Mouse (Mus musculus) heart, postnatal 25 days (tissue): ENCODE results near the gene Gm4969. TPM values are rescaled to one million over a fixed set of nuclear protein-coding genes. Genes with fewer than 3 reads are reported as not detected.
"Not testable (repeated sequence)": the region's sequence is repeated elsewhere in the genome, so short reads cannot be mapped to it uniquely, and the experiment has no call there.

Experiments used
- DNase-seq: peaks from one replicate; pipeline ENCODE4 v3.0.0; 2022; ENCODE audit warnings: low spot score
- intact Hi-C: fragments of 180-260 bp; cut with DNase I; formaldehyde crosslinking; loops from one replicate; pipeline ENCODE4 v1.15.1; 2025
- total RNA-seq, 2 experiments: library from RNA; stranded (reverse); gene quantifications; 2 replicates each; pipeline ENCODE4 v1.2.3; 2021

The Gm4969 gene
- total RNA-seq, 2 experiments from 2014 or later = not detected

GRCm38 (mm10) chr7:19076586-19076991, 41.6 kb downstream of the Gm4969 start:
- intact Hi-C loops = no loop called here
- no peak for DNase-seq

GRCm38 (mm10) chr7:19075723-19076585, 42.2 kb downstream of the Gm4969 start, which contains the start of gene Dmwd:
Gene Dmwd, plus strand, starts transcription at chr7:19076227.
- peak; percentile 93 for DNase-seq
- intact Hi-C loops = loop anchor here (2.0 kb wide), 1 partner anchor 13 kb away; no protein-coding TSS in a partner anchor

- intact Hi-C loops = loop anchor here (2.0 kb wide), 1 partner anchor 14 kb away; no protein-coding TSS in a partner anchor
- no peak for DNase-seq
These were observed 42.9 kb downstream of the Gm4969 start for GRCm38 (mm10) chr7:19075231-19075630.

- no peak for DNase-seq
- intact Hi-C loops = loop anchor here (2.0 kb wide), 1 partner anchor 14 kb away; no protein-coding TSS in a partner anchor
These were observed 43.7 kb downstream of the Gm4969 start for GRCm38 (mm10) chr7:19074494-19074893.

GRCm38 (mm10) chr7:19073504-19073903, 44.7 kb downstream of the Gm4969 start:
- no peak for DNase-seq
- intact Hi-C loops = no loop called here

- intact Hi-C loops = loop anchor here (2.0 kb wide), 1 partner anchor 48 kb away; the partner anchor contains the start of genes Fbxo46 and Gm4969
- DNase-seq = not testable (repeated sequence)
These were observed 47.1 kb downstream of the Gm4969 start for GRCm38 (mm10) chr7:19071024-19071423.

- intact Hi-C loops = loop anchor here (1.0 kb wide), 1 partner anchor 24 kb away; no protein-coding TSS in a partner anchor
- no peak for DNase-seq
These were observed 48.7 kb downstream of the Gm4969 start for GRCm38 (mm10) chr7:19069500-19069899.

- intact Hi-C loops = loop anchor here (1.0 kb wide), 1 partner anchor 25 kb away; no protein-coding TSS in a partner anchor
- no peak for DNase-seq
These were observed 49.5 kb downstream of the Gm4969 start for GRCm38 (mm10) chr7:19068707-19069106.

- intact Hi-C loops = no loop called here
- DNase-seq = no peak
These were observed 50.2 kb downstream of the Gm4969 start for GRCm38 (mm10) chr7:19067935-19068334.

- DNase-seq = no peak
- intact Hi-C loops = no loop called here
These were observed 51.1 kb downstream of the Gm4969 start for GRCm38 (mm10) chr7:19067063-19067462.

GRCm38 (mm10) chr7:19065896-19066295, 52.3 kb downstream of the Gm4969 start:
- DNase-seq = no peak
- intact Hi-C loops = no loop called here

- intact Hi-C loops = no loop called here
- DNase-seq = no peak
These were observed 60.8 kb downstream of the Gm4969 start for GRCm38 (mm10) chr7:19057405-19057804.

GRCm38 (mm10) chr7:19055108-19055507, 63.1 kb downstream of the Gm4969 start:
- no peak for DNase-seq
- intact Hi-C loops = no loop called here

GRCm38 (mm10) chr7:19054777-19055076, 63.4 kb downstream of the Gm4969 start:
- DNase-seq = no peak
- intact Hi-C loops = no loop called here

- no peak for DNase-seq
- intact Hi-C loops = no loop called here
These were observed 64.0 kb downstream of the Gm4969 start, which contains the start of gene Rsph6a for GRCm38 (mm10) chr7:19054047-19054776. Gene Rsph6a, plus strand, starts transcription at chr7:19054690.

GRCm38 (mm10) chr7:19053136-19053532, 65.0 kb downstream of the Gm4969 start:
- intact Hi-C loops = no loop called here
- no peak for DNase-seq

- no peak for DNase-seq
- intact Hi-C loops = no loop called here
These were observed 65.6 kb downstream of the Gm4969 start for GRCm38 (mm10) chr7:19052345-19053135.

GRCm38 (mm10) chr7:19051161-19051560, 67.0 kb downstream of the Gm4969 start:
- DNase-seq = no peak
- intact Hi-C loops = no loop called here

- DNase-seq = no peak
- intact Hi-C loops = no loop called here
These were observed 68.0 kb downstream of the Gm4969 start for GRCm38 (mm10) chr7:19050172-19050571.

- DNase-seq = no peak
- intact Hi-C loops = no loop called here
These were observed 68.9 kb downstream of the Gm4969 start for GRCm38 (mm10) chr7:19049252-19049651.
